29 mouse cellular contexts compared by ENCODE assay signal in the genomic region with DNA sequence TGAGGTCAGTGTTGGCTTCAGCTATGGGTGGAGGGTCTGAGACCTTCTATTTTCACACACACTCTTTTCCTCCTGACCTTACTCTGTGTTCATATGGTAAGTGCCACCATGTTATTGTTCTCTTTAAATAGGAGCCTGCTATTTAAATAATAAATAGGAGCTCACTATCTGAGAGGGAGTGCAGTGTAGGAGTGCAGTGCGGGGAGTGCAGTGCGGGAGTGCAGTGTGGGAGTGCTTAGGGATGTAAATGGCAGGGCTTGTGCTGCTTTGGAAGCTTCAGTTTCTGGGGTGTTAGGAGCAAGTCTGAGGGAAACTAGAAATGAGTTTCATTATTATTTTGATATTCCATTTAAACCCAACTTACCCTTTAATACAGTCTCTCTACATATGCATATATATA. TPM values are rescaled to one million over a fixed set of nuclear protein-coding genes. Genes with fewer than 3 reads are reported as not detected.
DNase-seq lines count a peak whose midpoint lies in the region; ATAC-seq and TF ChIP-seq lines count a peak whose summit lies in the region.
"Had no signal": no experiment of that assay in that cellular context is flagged by ENCODE, and none has a peak within 500 bp of the region (broad histone marks: within the 10 kb centered on the region; RNA-seq: fewer than 3 reads in every experiment).

No protein-coding gene starts in this region.

- peaks cover 7% of the 10 kb centered on the region; the same call in 1 of the 2 replicates for H3K4me1 ChIP-seq in forebrain, embryonic 16.5 days (replicated peaks; ENCODE audit: control insufficient read depth, insufficient read depth, low read length)
- H3K4me1 ChIP-seq in forebrain, embryonic 10.5 days, result peaks cover 10% of the 10 kb centered on the region
- H3K4me1 ChIP-seq in lung, embryonic 14.5 days (ENCODE audit: insufficient read depth), result no peaks in the 10 kb centered on the region; the same call in 1 of the 2 replicates
- peaks cover 5% of the 10 kb centered on the region; the same call in 1 of the 2 replicates for H3K4me1 ChIP-seq in midbrain, embryonic 15.5 days
- peaks cover 2% of the 10 kb centered on the region; the same call in 1 of the 2 replicates for H3K4me1 ChIP-seq in midbrain, embryonic 16.5 days (ENCODE audit: control insufficient read depth, insufficient read depth, low read length)

- ATAC-seq in forebrain, embryonic 16.5 days, result peak; percentile 70; the same call in 1 of the 2 replicates
- peak; percentile 35; the same call in 1 of the 2 replicates for ATAC-seq in lung, embryonic 14.5 days (ENCODE audit: insufficient read depth)
- ATAC-seq in midbrain, embryonic 15.5 days (replicated peaks), result 0 out of 2 replicates have a peak, but pooled peaks have one; percentile 31
- ATAC-seq in midbrain, embryonic 16.5 days, result no peak
- ATAC-seq: forebrain, embryonic 14.5 days; hindbrain, postnatal 0 days; inflammation-experienced regulatory T-cells, adult 6 months; intestine, embryonic 16.5 days; Patski had no signal

- H3K9me3 ChIP-seq in forebrain, embryonic 16.5 days (ENCODE audit: control insufficient read depth, low read length), result no peaks in the 10 kb centered on the region
- peaks cover 2% of the 10 kb centered on the region; the same call in 1 of the 2 replicates for H3K9me3 ChIP-seq in forebrain, embryonic 10.5 days
- no peaks in the 10 kb centered on the region for H3K9me3 ChIP-seq in lung, embryonic 14.5 days (ENCODE audit: low read depth, low read length)
- H3K9me3 ChIP-seq in midbrain, embryonic 15.5 days, result no peaks in the 10 kb centered on the region
- H3K9me3 ChIP-seq in midbrain, embryonic 16.5 days (replicated peaks; ENCODE audit: control insufficient read depth, low read length, poor library complexity, severe bottlenecking), result no peaks in the 10 kb centered on the region
- H3K9me3 ChIP-seq: embryonic facial prominence, embryonic 12.5 days; embryonic facial prominence, embryonic 15.5 days; G1E; heart, embryonic 10.5 days; heart, embryonic 13.5 days had no signal

- no peak for TF ChIP-seq CTCF in lung, embryonic 14.5 days (IDR thresholded peaks at IDR 0.05; ENCODE audit: low read depth)

- no peaks in the 10 kb centered on the region for H3K27me3 ChIP-seq in forebrain, embryonic 16.5 days (replicated peaks; ENCODE audit: control insufficient read depth, insufficient read depth, low read length)
- no peaks in the 10 kb centered on the region for H3K27me3 ChIP-seq in forebrain, embryonic 10.5 days (ENCODE audit: poor library complexity, severe bottlenecking)
- no peaks in the 10 kb centered on the region for H3K27me3 ChIP-seq in lung, embryonic 14.5 days (ENCODE audit: insufficient read depth, low read length)
- no peaks in the 10 kb centered on the region for H3K27me3 ChIP-seq in midbrain, embryonic 15.5 days (replicated peaks)
- H3K27me3 ChIP-seq in midbrain, embryonic 16.5 days (ENCODE audit: control insufficient read depth, insufficient read depth, low read depth, low read length), result no peaks in the 10 kb centered on the region
- H3K27me3 ChIP-seq: CH12.LX; embryonic facial prominence, embryonic 12.5 days; embryonic facial prominence, embryonic 15.5 days; heart, embryonic 13.5 days; Patski had no signal

- no peak overlapping the region for H3K4me3 ChIP-seq in forebrain, embryonic 16.5 days (replicated peaks; ENCODE audit: low read length)
- no peak overlapping the region for H3K4me3 ChIP-seq in forebrain, embryonic 10.5 days
- no peak overlapping the region for H3K4me3 ChIP-seq in lung, embryonic 14.5 days (ENCODE audit: low read depth, low read length)
- H3K4me3 ChIP-seq in midbrain, embryonic 15.5 days, result no peak overlapping the region
- no peak overlapping the region for H3K4me3 ChIP-seq in midbrain, embryonic 16.5 days (ENCODE audit: low read depth, low read length)
- H3K4me3 ChIP-seq: embryonic facial prominence, embryonic 12.5 days; embryonic facial prominence, embryonic 15.5 days; heart, adult 2 months; heart, embryonic 10.5 days; heart, embryonic 13.5 days had no signal

- DNase-seq in forebrain, embryonic 10.5 days (ENCODE audit: extremely low spot score, low spot score), result no peak
- no peak for DNase-seq in lung, embryonic 14.5 days
- no peak for DNase-seq in lung, adult 18-20 months
- DNase-seq: adrenal gland, postnatal 10 days; adrenal gland, postnatal 36 days; B cell, adult 2 months; cerebellum, adult 11 months; cerebellum, adult 2 months; cerebellum, adult 9-11 months; cerebellum, postnatal 25 days; gastrocnemius, postnatal 10 days; heart, adult 2 months; heart, postnatal 14 days; heart, postnatal 4 days had no signal

- no peak overlapping the region for H3K4me2 ChIP-seq in forebrain, embryonic 16.5 days (ENCODE audit: low read length)
- no peak overlapping the region for H3K4me2 ChIP-seq in lung, embryonic 14.5 days
- H3K4me2 ChIP-seq in midbrain, embryonic 15.5 days, result no peak overlapping the region
- H3K4me2 ChIP-seq in midbrain, embryonic 16.5 days (ENCODE audit: low read length), result no peak overlapping the region
- H3K4me2 ChIP-seq: embryonic facial prominence, embryonic 12.5 days; embryonic facial prominence, embryonic 15.5 days; heart, embryonic 13.5 days; hindbrain, embryonic 14.5 days had no signal

- H3K9ac ChIP-seq in forebrain, embryonic 16.5 days (replicated peaks; ENCODE audit: low read depth, low read length), result no peak overlapping the region
- H3K9ac ChIP-seq in lung, embryonic 14.5 days, result no peak overlapping the region
- no peak overlapping the region for H3K9ac ChIP-seq in midbrain, embryonic 15.5 days
- no peak overlapping the region for H3K9ac ChIP-seq in midbrain, embryonic 16.5 days (ENCODE audit: low read depth, low read length)
- H3K9ac ChIP-seq: embryonic facial prominence, embryonic 12.5 days; embryonic facial prominence, embryonic 15.5 days; heart, embryonic 13.5 days; hindbrain, embryonic 14.5 days had no signal

- WGBS in forebrain, embryonic 16.5 days, result 57% methylated on average over 2 of the region's 2 CpGs
- WGBS in forebrain, embryonic 10.5 days, result 91% methylated on average over 2 of the region's 2 CpGs
- 66% methylated on average over 2 of the region's 2 CpGs for WGBS in lung, embryonic 14.5 days
- WGBS in midbrain, embryonic 15.5 days, result 67% methylated on average over 2 of the region's 2 CpGs
- WGBS in midbrain, embryonic 16.5 days, result 50% methylated on average over 2 of the region's 2 CpGs

- H3K36me3 ChIP-seq in forebrain, embryonic 16.5 days (ENCODE audit: control insufficient read depth, insufficient read depth), result no peaks in the 10 kb centered on the region
- no peaks in the 10 kb centered on the region for H3K36me3 ChIP-seq in forebrain, embryonic 10.5 days (replicated peaks)
- H3K36me3 ChIP-seq in lung, embryonic 14.5 days (ENCODE audit: insufficient read depth), result no peaks in the 10 kb centered on the region
- H3K36me3 ChIP-seq in midbrain, embryonic 15.5 days (replicated peaks), result no peaks in the 10 kb centered on the region
- no peaks in the 10 kb centered on the region for H3K36me3 ChIP-seq in midbrain, embryonic 16.5 days (ENCODE audit: control insufficient read depth, insufficient read depth, low read length)
- H3K36me3 ChIP-seq: embryonic facial prominence, embryonic 12.5 days; embryonic facial prominence, embryonic 15.5 days; heart, embryonic 10.5 days; heart, embryonic 13.5 days had no signal

- no peak overlapping the region for H3K27ac ChIP-seq in forebrain, embryonic 16.5 days (ENCODE audit: low read length)
- H3K27ac ChIP-seq in forebrain, embryonic 10.5 days, result no peak overlapping the region
- H3K27ac ChIP-seq in lung, embryonic 14.5 days (ENCODE audit: low read depth), result no peak overlapping the region
- no peak overlapping the region for H3K27ac ChIP-seq in midbrain, embryonic 15.5 days
- H3K27ac ChIP-seq in midbrain, embryonic 16.5 days (ENCODE audit: low read length), result no peak overlapping the region
- H3K27ac ChIP-seq: embryonic facial prominence, embryonic 12.5 days; embryonic facial prominence, embryonic 15.5 days; heart, adult 2 months; heart, embryonic 10.5 days; heart, embryonic 13.5 days; hindbrain, embryonic 14.5 days; hindbrain, postnatal 0 days had no signal

RNA-seq across cellular contexts. Expression of a gene that starts 36.2 kb away (rescaled TPM):
- 15.1 and 15.3 TPM in 2 replicates for polyA plus RNA-seq in forebrain, embryonic 16.5 days (2015; fragmentation: Nextera tagmentation; extraction: Ambion mirVana)
- polyA plus RNA-seq in forebrain, embryonic 10.5 days (2016; fragmentation: Nextera tagmentation; extraction: Ambion mirVana), result 9.1 and 9.6 TPM in 2 replicates
- 17.3 and 17.4 TPM in 2 replicates for polyA plus RNA-seq in lung, embryonic 14.5 days (2014; fragmentation: Nextera tagmentation; extraction: Ambion mirVana)
- 14.4 and 16.5 TPM in 2 replicates for polyA plus RNA-seq in midbrain, embryonic 15.5 days (2015; fragmentation: Nextera tagmentation; extraction: Ambion mirVana)
- polyA plus RNA-seq in midbrain, embryonic 16.5 days (2015; fragmentation: Nextera tagmentation; extraction: Ambion mirVana), result 13.1 and 13.2 TPM in 2 replicates
